Mouse (Mus musculus): ENCODE results near the gene Agbl4. TPM values are rescaled to one million over a fixed set of nuclear protein-coding genes. Genes with fewer than 3 reads are reported as not detected.
A peak's percentile ranks its signal among the peaks of the same experiment; 100 is the strongest.

Agbl4 gene
- polyA plus RNA-seq, 1 experiment from 2014 or later = 0.47 TPM

DNA sequence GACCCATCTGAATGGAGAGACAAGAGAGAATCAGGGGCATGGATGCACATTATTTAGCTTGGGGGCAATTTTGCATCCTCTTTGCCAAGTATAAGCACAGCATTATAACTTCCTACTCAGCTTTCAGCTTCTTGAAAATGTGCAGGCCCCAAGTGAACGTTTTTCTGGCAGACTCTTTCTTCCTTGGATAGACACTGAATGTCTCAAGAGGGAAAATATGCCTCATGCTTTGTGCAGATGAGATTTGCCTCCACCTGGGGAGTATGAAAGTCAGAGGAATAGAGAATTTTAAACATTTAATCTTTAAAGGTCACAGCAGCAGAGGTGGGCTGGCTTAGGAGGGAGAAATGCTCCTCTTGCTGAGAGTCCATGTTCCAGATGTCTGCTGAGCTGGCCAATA, 1005.8 kb downstream of the Agbl4 start:
- no peak overlapping the region for H3K27ac ChIP-seq (replicated peaks; ENCODE audit: low read depth, low read length)
- no peak overlapping the region for H3K9ac ChIP-seq (ENCODE audit: low read length)
- H3K27me3 ChIP-seq (ENCODE audit: control insufficient read depth, insufficient read depth, low read length) = no peaks in the 10 kb centered on the region
- ATAC-seq (ENCODE audit: insufficient number of reproducible peaks, low FRiP score, low TSS enrichment, low read depth) (no peak), DNase-seq (ENCODE audit: low spot score) (no peak)
- no peak overlapping the region for H3K4me3 ChIP-seq (ENCODE audit: low read depth, low read length)
- H3K4me2 ChIP-seq (ENCODE audit: low read depth, severe bottlenecking) = no peak overlapping the region
- no peaks in the 10 kb centered on the region for H3K9me3 ChIP-seq (ENCODE audit: control insufficient read depth, low read length)
- WGBS = 57% methylated on average over 1 of the region's 1 CpGs
- H3K36me3 ChIP-seq (ENCODE audit: control insufficient read depth, insufficient read depth, low read length) = no peaks in the 10 kb centered on the region
- H3K4me1 ChIP-seq (ENCODE audit: control insufficient read depth, insufficient read depth, low read length) = no peaks in the 10 kb centered on the region

DNA sequence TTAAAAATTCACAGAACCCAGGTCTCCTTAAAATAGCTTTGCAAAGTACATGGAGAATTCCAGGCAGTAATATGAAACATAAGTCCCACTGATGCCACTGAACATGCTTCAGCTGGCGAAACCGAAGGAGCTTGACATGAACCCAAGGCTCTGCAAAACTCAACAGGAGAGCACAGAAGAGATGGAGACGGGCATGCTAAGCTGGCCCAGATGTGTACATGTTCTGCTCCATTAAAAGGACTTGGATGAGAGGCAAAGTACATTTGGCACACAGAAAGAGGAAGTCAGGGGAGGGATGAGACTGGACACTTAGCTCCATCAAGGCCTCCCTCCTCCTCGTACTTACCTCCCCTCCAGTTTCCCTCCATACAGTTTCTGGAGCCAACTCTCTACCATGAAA, 1013.3 kb downstream of the Agbl4 start:
- ATAC-seq (ENCODE audit: insufficient number of reproducible peaks, low FRiP score, low TSS enrichment, low read depth) (no peak), DNase-seq (ENCODE audit: low spot score) (no peak)
- Histone ChIP-seq H3K4me3 (ENCODE audit: low read depth, low read length) (no peak overlapping the region), H3K4me2 (ENCODE audit: low read depth, severe bottlenecking) (no peak overlapping the region), H3K36me3 (ENCODE audit: control insufficient read depth, insufficient read depth, low read length) (no peaks in the 10 kb centered on the region), H3K27me3 (ENCODE audit: control insufficient read depth, insufficient read depth, low read length) (no peaks in the 10 kb centered on the region), H3K9ac (ENCODE audit: low read length) (no peak overlapping the region), H3K9me3 (ENCODE audit: control insufficient read depth, low read length) (no peaks in the 10 kb centered on the region), H3K27ac (replicated peaks; ENCODE audit: low read depth, low read length) (no peak overlapping the region), H3K4me1 (ENCODE audit: control insufficient read depth, insufficient read depth, low read length) (peaks cover 2% of the 10 kb centered on the region; the same call in 1 of the 2 replicates)
- WGBS = 78% methylated on average over 4 of the region's 4 CpGs

DNA sequence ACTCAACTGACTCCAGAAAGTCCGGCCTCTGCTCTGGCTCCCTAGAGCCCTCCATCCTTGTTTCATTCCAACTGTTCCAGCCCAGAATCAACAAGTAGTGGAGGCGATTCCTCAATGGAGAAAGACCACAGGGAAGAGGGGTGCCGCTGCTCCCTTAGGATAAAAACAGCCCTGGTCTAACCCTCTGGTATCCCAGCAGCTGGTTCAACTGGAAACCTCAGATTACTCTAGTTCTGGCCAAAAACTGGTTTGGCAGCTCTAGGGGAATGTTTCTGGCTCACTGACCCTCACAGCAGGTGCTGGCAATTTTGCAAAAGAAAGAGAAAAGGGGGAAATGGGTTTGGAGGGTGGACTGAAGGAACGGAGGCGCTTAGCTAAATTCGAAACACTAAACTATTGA, 1016.9 kb downstream of the Agbl4 start:
- H3K27ac ChIP-seq (replicated peaks; ENCODE audit: low read depth, low read length) = no peak overlapping the region
- peak overlapping the region; percentile 97 for H3K4me3 ChIP-seq (ENCODE audit: low read depth, low read length)
- WGBS = 1% methylated on average over 6 of the region's 6 CpGs

DNA sequence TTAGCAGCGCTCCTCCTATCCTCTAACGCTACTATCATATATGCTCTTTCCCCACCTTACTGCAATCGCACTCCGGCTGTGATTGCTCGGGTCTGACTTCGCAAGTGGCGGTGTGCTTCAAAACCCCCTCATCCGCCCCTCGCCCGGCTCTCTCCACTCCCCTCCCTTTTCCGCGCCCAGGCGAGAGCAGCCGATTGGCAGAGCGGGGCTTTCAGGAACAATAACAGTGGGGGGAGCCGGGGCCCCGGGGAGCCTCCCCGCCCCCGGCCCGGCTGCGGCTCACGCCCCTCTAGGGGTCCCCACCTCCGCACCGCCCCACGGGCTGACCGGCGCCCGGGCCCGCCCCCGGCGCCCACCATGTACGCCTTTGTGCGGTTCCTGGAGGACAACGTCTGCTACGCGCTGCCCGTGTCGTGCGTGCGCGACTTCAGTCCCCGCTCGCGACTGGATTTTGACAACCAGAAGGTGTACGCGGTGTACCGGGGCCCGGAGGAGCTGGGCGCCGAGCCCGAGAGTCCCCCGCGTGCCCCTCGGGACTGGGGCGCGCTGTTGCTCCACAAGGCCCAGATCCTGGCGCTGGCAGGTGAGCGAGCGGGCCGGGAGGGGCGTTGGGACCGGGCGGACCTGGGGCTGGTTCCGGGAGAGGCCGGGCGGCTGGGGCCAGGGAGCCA, 1017.5 kb downstream of the Agbl4 start, which contains the start of gene Bend5:
Gene Bend5 (plus strand): TSS at position 189 of the 671 bp plus-strand sequence.
- Histone ChIP-seq H3K36me3 (ENCODE audit: control insufficient read depth, insufficient read depth, low read length) (peaks cover 2% of the 10 kb centered on the region; the same call in 1 of the 2 replicates), H3K27me3 (ENCODE audit: control insufficient read depth, insufficient read depth, low read length) (no peaks in the 10 kb centered on the region), H3K9ac (ENCODE audit: low read length) (peak within 1 kb of the TSS; percentile 97), H3K9me3 (ENCODE audit: control insufficient read depth, low read length) (no peaks in the 10 kb centered on the region), H3K4me3 (ENCODE audit: low read depth, low read length) (peak within 1 kb of the TSS; percentile 97), H3K4me1 (ENCODE audit: control insufficient read depth, insufficient read depth, low read length) (peaks cover 8% of the 10 kb centered on the region), H3K4me2 (ENCODE audit: low read depth, severe bottlenecking) (peak within 1 kb of the TSS; percentile 73), H3K27ac (replicated peaks; ENCODE audit: low read depth, low read length) (peak within 1 kb of the TSS; percentile 78)
- DNase-seq (ENCODE audit: low spot score) (peak; percentile 94), ATAC-seq (ENCODE audit: insufficient number of reproducible peaks, low FRiP score, low TSS enrichment, low read depth) (peak; percentile 97)
- 0% methylated on average over 66 of the region's 66 CpGs for WGBS

More for the DNA sequence above, 1016.9 kb downstream of the Agbl4 start:
- Histone ChIP-seq H3K27me3 (ENCODE audit: control insufficient read depth, insufficient read depth, low read length) (no peaks in the 10 kb centered on the region), H3K9me3 (ENCODE audit: control insufficient read depth, low read length) (no peaks in the 10 kb centered on the region), H3K4me1 (ENCODE audit: control insufficient read depth, insufficient read depth, low read length) (peaks cover 8% of the 10 kb centered on the region), H3K9ac (ENCODE audit: low read length) (peak overlapping the region; percentile 97), H3K4me2 (ENCODE audit: low read depth, severe bottlenecking) (peak overlapping the region; percentile 73), H3K36me3 (ENCODE audit: control insufficient read depth, insufficient read depth, low read length) (peaks cover 2% of the 10 kb centered on the region; the same call in 1 of the 2 replicates)
- ATAC-seq (ENCODE audit: insufficient number of reproducible peaks, low FRiP score, low TSS enrichment, low read depth) (peak; percentile 1; the same call in 1 of the 2 replicates), DNase-seq (ENCODE audit: low spot score) (peak; percentile 36)

DNA sequence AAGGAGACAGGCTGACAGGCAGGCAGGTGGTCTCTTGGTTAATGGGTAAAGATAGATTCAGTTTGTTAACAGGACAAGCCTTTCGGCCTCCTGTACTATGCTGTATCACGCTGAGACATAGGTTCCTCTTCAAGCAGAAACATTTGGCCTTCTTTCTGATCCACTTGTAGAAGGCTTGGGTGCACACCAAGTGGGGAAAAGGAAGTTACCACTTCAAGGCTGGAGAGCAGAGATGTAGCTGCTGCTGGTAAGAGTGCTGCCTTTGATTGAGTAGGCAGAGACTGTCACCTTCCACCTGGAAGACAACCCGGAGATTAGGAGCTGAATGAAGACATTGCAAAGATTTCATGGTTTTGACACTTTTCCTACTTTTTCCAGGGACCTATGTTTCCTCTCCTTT, 1018.7 kb downstream of the Agbl4 start:
- Histone ChIP-seq H3K27me3 (ENCODE audit: control insufficient read depth, insufficient read depth, low read length) (no peaks in the 10 kb centered on the region), H3K27ac (replicated peaks; ENCODE audit: low read depth, low read length) (no peak overlapping the region), H3K4me2 (ENCODE audit: low read depth, severe bottlenecking) (peak overlapping the region; percentile 73), H3K4me1 (ENCODE audit: control insufficient read depth, insufficient read depth, low read length) (peaks cover 8% of the 10 kb centered on the region), H3K4me3 (ENCODE audit: low read depth, low read length) (peak overlapping the region; percentile 97), H3K36me3 (ENCODE audit: control insufficient read depth, insufficient read depth, low read length) (peaks cover 2% of the 10 kb centered on the region; the same call in 1 of the 2 replicates), H3K9me3 (ENCODE audit: control insufficient read depth, low read length) (no peaks in the 10 kb centered on the region), H3K9ac (ENCODE audit: low read length) (peak overlapping the region; percentile 97)
- ATAC-seq (ENCODE audit: insufficient number of reproducible peaks, low FRiP score, low TSS enrichment, low read depth) (no peak), DNase-seq (ENCODE audit: low spot score) (no peak)
- WGBS = 64% methylated on average over 3 of the region's 3 CpGs

DNA sequence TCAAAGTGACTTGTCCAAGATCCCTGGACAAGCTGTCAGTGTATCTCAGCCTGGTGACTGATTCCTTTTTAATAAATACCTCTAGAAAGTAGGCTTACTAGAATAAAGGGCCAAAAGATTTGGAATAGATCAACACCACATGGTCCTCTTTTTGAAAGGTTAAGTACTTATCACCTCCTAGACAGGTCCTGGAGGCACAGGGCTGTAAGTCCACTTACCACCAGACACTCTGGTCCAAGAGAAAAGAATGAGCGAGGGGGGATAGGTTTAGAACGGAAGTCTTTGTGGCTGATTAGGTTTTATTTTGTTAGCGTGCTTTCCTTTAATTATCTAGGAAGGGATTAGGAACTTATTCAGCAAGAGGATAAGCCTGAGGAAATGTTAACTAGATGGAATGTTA, 1019.1 kb downstream of the Agbl4 start:
- Histone ChIP-seq H3K4me2 (ENCODE audit: low read depth, severe bottlenecking) (no peak overlapping the region), H3K9ac (ENCODE audit: low read length) (no peak overlapping the region), H3K4me3 (ENCODE audit: low read depth, low read length) (0 out of 2 replicates have a peak overlapping the region, but pooled peaks have one; percentile 97), H3K4me1 (ENCODE audit: control insufficient read depth, insufficient read depth, low read length) (peaks cover 8% of the 10 kb centered on the region), H3K27me3 (ENCODE audit: control insufficient read depth, insufficient read depth, low read length) (no peaks in the 10 kb centered on the region), H3K9me3 (ENCODE audit: control insufficient read depth, low read length) (no peaks in the 10 kb centered on the region), H3K27ac (replicated peaks; ENCODE audit: low read depth, low read length) (no peak overlapping the region), H3K36me3 (ENCODE audit: control insufficient read depth, insufficient read depth, low read length) (peaks cover 2% of the 10 kb centered on the region; the same call in 1 of the 2 replicates)
- DNase-seq (ENCODE audit: low spot score) = no peak
- 49% methylated on average over 3 of the region's 3 CpGs for WGBS
- no peak for ATAC-seq (ENCODE audit: insufficient number of reproducible peaks, low FRiP score, low TSS enrichment, low read depth)

DNA sequence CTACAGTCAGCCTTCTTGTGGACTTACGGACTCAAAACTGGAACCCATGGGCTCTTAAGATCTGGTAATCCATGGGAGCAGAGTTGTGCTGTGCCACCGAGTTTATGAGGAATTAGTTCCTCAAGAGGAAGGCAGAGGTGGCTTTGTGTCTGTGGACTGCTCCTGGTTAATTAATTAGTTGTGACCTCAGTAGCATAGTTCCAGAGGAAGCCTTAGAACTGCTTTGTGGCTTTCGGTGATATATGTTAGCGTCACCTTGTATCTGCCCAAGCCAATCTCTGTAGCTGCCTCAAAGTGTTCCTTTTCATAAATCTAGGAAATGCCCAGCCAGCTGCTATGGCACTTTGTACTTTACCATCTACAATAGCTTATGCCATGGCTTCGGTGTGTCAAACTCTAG, 1020.3 kb downstream of the Agbl4 start:
- Histone ChIP-seq H3K36me3 (ENCODE audit: control insufficient read depth, insufficient read depth, low read length) (peaks cover 2% of the 10 kb centered on the region; the same call in 1 of the 2 replicates), H3K27ac (replicated peaks; ENCODE audit: low read depth, low read length) (no peak overlapping the region), H3K9me3 (ENCODE audit: control insufficient read depth, low read length) (no peaks in the 10 kb centered on the region), H3K4me1 (ENCODE audit: control insufficient read depth, insufficient read depth, low read length) (peaks cover 8% of the 10 kb centered on the region), H3K27me3 (ENCODE audit: control insufficient read depth, insufficient read depth, low read length) (no peaks in the 10 kb centered on the region), H3K9ac (ENCODE audit: low read length) (no peak overlapping the region), H3K4me3 (ENCODE audit: low read depth, low read length) (no peak overlapping the region), H3K4me2 (ENCODE audit: low read depth, severe bottlenecking) (no peak overlapping the region)
- DNase-seq (ENCODE audit: low spot score) (no peak), ATAC-seq (ENCODE audit: insufficient number of reproducible peaks, low FRiP score, low TSS enrichment, low read depth) (no peak)
- 81% methylated on average over 5 of the region's 5 CpGs for WGBS

DNA sequence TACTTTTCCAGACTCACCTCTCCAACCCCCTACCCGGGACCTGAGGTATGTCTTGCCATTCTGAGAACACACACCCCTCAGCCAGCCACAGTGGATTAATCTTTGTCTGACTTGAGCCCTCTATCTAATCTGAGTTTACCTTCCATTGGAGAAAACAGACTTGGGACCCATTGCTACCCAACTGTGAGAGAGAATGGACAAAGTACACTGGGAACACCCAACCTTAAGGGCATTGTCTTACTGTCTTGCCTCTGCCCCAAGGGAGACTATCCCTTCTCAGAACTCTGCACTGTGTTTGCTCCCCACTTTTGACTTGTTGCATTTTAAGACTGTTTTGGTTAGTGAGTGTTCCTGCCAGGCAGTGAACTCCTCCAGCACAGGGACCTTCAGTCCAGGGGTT, 1022.0 kb downstream of the Agbl4 start:
- Histone ChIP-seq H3K27me3 (ENCODE audit: control insufficient read depth, insufficient read depth, low read length) (no peaks in the 10 kb centered on the region), H3K36me3 (ENCODE audit: control insufficient read depth, insufficient read depth, low read length) (peaks cover 2% of the 10 kb centered on the region; the same call in 1 of the 2 replicates), H3K27ac (replicated peaks; ENCODE audit: low read depth, low read length) (no peak overlapping the region), H3K4me2 (ENCODE audit: low read depth, severe bottlenecking) (no peak overlapping the region), H3K4me1 (ENCODE audit: control insufficient read depth, insufficient read depth, low read length) (peaks cover 8% of the 10 kb centered on the region), H3K9me3 (ENCODE audit: control insufficient read depth, low read length) (no peaks in the 10 kb centered on the region), H3K9ac (ENCODE audit: low read length) (no peak overlapping the region), H3K4me3 (ENCODE audit: low read depth, low read length) (no peak overlapping the region)
- WGBS = 88% methylated on average over 1 of the region's 1 CpGs
- ATAC-seq (ENCODE audit: insufficient number of reproducible peaks, low FRiP score, low TSS enrichment, low read depth) (no peak), DNase-seq (ENCODE audit: low spot score) (no peak)
